Mouse (Mus musculus): ENCODE measurements around the gene Morn4. TPM values are rescaled to one million over a fixed set of nuclear protein-coding genes. Genes with fewer than 3 reads are reported as not detected.
A peak's percentile ranks its signal among the peaks of the same experiment; 100 is the strongest.
"Not testable (repeated sequence)": the region's sequence is repeated elsewhere in the genome, so short reads cannot be mapped to it uniquely, and the experiment has no call there.

The Morn4 gene
- polyA plus RNA-seq, 1 experiment from 2014 or later: 118 TPM

DNA sequence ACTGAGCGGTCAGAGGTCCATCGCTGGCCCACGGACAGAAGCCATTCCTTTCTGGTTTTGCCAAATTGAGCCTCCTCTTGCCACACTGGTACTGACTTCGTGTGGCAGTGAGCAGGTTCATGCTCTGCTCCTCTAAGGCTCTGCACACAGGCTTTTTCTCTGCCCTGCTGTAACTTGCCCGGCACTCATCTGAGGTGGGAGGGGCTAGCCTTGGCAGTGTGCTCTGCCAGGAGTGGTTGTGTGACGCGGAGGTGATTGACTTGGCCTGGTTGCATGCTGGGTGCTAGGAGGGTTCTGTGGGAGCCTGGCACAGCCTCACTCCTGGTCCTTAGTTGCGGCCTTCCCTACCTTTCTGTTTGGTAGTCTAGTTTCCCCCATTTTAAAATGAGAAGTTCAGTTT lies 34.3 kb upstream of the Morn4 start:
- H3K27me3 ChIP-seq: no peaks in the 10 kb centered on the region
- 96% methylated on average over 8 of the region's 8 CpGs for WGBS
- no peak overlapping the region for H3K4me3 ChIP-seq
- H3K36me3 ChIP-seq (ENCODE audit: poor library complexity, severe bottlenecking): peaks cover 81% of the 10 kb centered on the region
- H3K4me2 ChIP-seq: no peak overlapping the region
- ATAC-seq: no peak
- H3K27ac ChIP-seq: no peak overlapping the region
- H3K9ac ChIP-seq: no peak overlapping the region
- no peaks in the 10 kb centered on the region for H3K9me3 ChIP-seq (replicated peaks)
- H3K4me1 ChIP-seq: no peaks in the 10 kb centered on the region

DNA sequence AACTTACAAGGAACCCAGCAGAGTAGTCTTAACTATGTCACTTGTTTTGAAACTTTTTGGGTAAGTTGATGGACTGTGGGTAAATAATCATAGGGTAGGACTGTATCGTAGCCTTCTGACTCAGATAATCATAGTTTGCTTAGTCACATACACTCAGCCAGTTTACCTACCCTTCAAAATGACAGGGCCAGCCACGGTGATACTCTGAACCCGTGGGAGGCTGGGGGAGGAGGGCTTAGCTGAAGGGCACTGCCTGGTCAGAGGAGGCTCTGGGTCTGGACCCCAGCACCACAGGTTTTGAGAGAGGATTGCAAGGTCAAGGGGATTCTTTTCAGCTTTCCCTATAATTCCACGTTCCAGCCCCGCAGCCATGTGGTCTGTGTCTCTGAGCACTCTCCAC lies 32.4 kb upstream of the Morn4 start:
- Histone ChIP-seq H3K9me3 (replicated peaks) (no peaks in the 10 kb centered on the region), H3K27ac (no peak overlapping the region), H3K4me1 (no peaks in the 10 kb centered on the region), H3K27me3 (no peaks in the 10 kb centered on the region), H3K36me3 (ENCODE audit: poor library complexity, severe bottlenecking) (peaks cover 81% of the 10 kb centered on the region), H3K4me2 (no peak overlapping the region), H3K4me3 (no peak overlapping the region), H3K9ac (no peak overlapping the region)
- no peak for ATAC-seq
- 88% methylated on average over 5 of the region's 5 CpGs for WGBS

DNA sequence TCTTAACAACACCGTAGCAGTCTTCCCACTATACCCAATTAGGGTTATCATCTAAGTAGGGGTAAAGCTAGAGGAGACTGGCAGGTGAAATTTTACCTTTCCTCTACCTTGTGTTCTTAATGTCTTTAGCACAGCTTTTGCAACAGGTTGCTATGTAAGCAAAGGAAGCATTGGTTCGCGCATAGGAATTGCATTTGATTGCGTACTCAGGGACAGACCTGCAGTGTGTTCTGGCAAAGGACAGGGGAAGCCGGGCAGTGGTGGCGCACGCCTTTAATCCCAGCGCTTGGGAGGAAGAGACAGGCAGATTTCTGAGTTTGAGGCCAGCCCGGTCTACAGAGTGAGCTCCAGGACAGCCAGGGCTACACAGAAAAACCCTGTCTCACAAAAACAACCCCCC lies 32.0 kb upstream of the Morn4 start:
- WGBS: 92% methylated on average over 9 of the region's 9 CpGs
- Histone ChIP-seq H3K9me3 (replicated peaks) (no peaks in the 10 kb centered on the region), H3K4me1 (no peaks in the 10 kb centered on the region), H3K4me3 (no peak overlapping the region), H3K4me2 (no peak overlapping the region), H3K9ac (no peak overlapping the region), H3K27ac (no peak overlapping the region), H3K27me3 (no peaks in the 10 kb centered on the region), H3K36me3 (ENCODE audit: poor library complexity, severe bottlenecking) (peaks cover 81% of the 10 kb centered on the region)
- ATAC-seq: no peak

DNA sequence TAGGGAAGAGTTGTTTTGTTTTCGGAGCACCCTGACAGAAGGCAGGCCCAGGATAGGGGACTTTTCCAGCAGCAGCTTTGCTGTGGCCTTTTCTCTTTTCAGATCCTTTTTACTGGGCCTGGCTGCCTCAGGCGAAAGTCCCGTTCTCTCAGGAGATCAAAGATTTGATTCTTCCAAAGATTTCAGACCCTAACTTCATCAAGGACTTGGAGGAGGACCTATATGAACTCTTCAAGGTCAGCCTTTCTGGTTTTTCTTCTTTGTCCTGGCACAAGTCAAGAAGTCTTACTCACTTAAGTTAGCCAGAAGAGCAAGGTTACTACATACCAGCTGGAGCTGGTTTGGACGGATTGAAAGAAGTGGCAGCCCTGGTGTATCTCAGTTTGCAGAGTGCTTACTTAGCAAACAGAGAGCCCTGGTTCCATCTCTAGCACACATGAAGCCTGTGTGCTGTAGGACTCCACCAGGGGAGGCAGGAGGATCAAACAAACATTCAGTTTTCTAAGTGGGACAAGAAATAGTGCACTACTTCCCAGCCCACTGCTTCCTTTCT lies 29.7 kb upstream of the Morn4 start:
- peaks cover 68% of the 10 kb centered on the region for H3K36me3 ChIP-seq (ENCODE audit: poor library complexity, severe bottlenecking)

DNA sequence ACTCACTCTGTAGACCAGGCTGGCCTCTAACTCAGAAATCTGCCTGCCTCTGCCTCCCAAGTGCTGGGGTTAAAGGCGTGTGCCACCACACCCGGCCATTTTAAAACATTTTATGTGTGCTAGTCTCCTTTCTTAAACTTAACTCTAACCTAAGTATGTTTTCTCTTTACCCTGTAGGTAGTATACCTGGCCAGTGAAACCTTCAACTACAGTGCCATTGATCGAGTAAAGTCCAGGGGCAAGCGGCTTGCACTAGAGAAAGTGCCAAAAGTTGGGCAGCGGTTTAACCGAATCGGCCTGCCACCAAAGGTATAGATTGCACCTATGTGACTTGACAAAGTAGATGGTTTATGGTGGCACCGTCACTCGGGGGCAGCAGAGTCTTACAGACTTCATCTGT lies 18.5 kb upstream of the Morn4 start:
- no peak overlapping the region for H3K9ac ChIP-seq
- ATAC-seq: no peak
- H3K4me3 ChIP-seq: no peak overlapping the region
- no peaks in the 10 kb centered on the region for H3K27me3 ChIP-seq
- no peak overlapping the region for H3K4me2 ChIP-seq
- WGBS: 94% methylated on average over 9 of the region's 9 CpGs
- no peaks in the 10 kb centered on the region for H3K4me1 ChIP-seq
- H3K9me3 ChIP-seq (replicated peaks): no peaks in the 10 kb centered on the region
- H3K27ac ChIP-seq: no peak overlapping the region
- peaks cover 56% of the 10 kb centered on the region for H3K36me3 ChIP-seq (ENCODE audit: poor library complexity, severe bottlenecking)

More for the DNA sequence above, 29.7 kb upstream of the Morn4 start:
- H3K4me1 ChIP-seq: no peaks in the 10 kb centered on the region
- 89% methylated on average over 4 of the region's 4 CpGs for WGBS
- no peak overlapping the region for H3K4me3 ChIP-seq
- H3K9me3 ChIP-seq (replicated peaks): no peaks in the 10 kb centered on the region
- H3K9ac ChIP-seq: no peak overlapping the region
- H3K27ac ChIP-seq: no peak overlapping the region
- no peaks in the 10 kb centered on the region for H3K27me3 ChIP-seq
- no peak overlapping the region for H3K4me2 ChIP-seq
- no peak for ATAC-seq

DNA sequence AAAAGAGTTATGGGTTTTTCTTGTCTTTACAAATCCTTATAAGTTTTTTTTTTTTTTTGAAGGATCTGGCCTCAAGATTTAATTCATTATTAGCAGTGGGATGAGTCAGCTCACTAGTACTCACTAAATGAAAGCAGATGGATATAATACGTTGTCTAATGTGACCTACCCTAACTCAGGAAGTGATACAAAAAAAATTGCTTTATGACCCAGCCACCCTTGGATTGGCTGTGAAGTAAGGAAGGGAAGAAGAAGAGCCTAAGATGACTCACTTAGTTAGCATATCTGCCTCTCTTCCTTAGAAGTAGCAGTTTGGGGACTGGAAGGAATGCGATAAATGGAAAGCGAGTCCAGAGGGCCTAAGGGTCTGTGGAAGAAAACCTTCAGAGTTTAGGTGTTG lies 13.2 kb upstream of the Morn4 start:
- Histone ChIP-seq H3K4me3 (no peak overlapping the region), H3K4me1 (no peaks in the 10 kb centered on the region), H3K27ac (no peak overlapping the region), H3K9me3 (replicated peaks) (no peaks in the 10 kb centered on the region), H3K9ac (no peak overlapping the region), H3K27me3 (no peaks in the 10 kb centered on the region), H3K4me2 (no peak overlapping the region), H3K36me3 (ENCODE audit: poor library complexity, severe bottlenecking) (peaks cover 35% of the 10 kb centered on the region)
- no peak for ATAC-seq
- WGBS: 96% methylated on average over 3 of the region's 3 CpGs

DNA sequence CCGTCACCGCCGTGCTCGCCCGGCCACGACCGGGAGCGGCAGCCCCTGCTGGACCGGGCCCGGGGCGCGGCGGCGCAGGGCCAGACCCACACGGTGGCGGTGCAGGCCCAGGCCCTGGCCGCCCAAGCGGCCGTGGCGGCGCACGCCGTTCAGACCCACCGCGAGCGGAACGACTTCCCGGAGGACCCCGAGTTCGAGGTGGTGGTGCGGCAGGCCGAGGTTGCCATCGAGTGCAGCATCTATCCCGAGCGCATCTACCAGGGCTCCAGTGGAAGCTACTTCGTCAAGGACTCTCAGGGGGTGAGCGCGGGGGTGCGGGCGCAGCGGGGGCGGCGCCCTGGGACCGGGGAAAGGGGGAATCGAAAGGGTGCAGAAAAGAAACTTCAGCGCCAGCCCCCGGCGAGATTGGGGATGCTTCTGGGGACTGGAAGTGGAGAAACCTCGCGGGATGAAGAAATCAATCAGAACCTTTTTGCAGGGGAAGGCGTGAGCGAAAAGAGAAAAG lies 4.5 kb upstream of the Morn4 start:
- H3K36me3 ChIP-seq (ENCODE audit: poor library complexity, severe bottlenecking): 0 out of 2 replicates have a peak, but pooled peaks cover 8% of the 10 kb centered on the region
- WGBS: under 1% methylated on average over 50 of the region's 52 CpGs
- no peaks in the 10 kb centered on the region for H3K9me3 ChIP-seq (replicated peaks)
- peak overlapping the region; percentile 94 for H3K4me3 ChIP-seq
- H3K4me2 ChIP-seq: peak overlapping the region; percentile 91
- peak overlapping the region; percentile 83 for H3K27ac ChIP-seq
- ATAC-seq: peak; percentile 72
- peak overlapping the region; percentile 94 for H3K9ac ChIP-seq
- no peaks in the 10 kb centered on the region for H3K27me3 ChIP-seq
- H3K4me1 ChIP-seq: peaks cover 33% of the 10 kb centered on the region

DNA sequence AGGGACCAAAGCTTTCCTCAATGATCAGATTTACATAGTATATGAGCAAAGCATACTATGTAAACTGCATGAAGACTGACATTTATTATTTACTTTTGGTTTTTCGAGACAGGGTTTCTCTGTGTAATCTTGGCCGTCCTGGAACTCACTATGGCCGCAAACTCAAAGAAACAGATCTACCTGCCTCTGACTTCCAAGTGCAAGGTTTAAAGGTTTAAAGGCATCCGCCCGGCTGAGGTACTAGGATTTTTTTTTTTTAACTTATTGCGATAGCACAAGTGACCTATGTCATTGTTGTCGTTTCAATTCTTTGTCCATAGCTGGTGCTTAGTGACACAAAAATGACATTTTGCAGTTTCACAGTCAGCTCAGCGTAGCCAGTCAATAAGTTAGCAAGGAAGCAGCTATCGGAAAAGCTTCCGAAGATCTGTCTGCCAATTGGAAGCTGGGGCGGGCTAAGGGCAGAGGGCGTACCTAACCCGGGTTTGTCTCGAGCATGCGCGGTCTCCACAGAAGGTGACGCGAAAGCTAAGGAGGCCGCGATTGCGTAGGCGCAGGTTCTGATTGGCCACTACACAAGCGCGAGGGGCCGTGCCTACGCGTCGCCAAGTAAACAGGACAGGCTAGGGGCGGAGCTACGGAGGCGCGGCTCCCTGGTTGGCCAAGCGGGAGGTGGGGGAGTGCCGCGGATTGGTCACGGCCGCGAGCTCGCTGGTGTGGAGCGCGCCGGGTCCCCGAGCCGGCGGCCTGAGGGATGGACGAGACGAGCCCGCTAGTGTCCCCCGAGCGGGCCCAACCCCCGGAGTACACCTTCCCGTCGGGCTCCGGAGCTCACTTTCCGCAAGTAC lies 3.8 kb upstream of the Morn4 start, which contains the start of gene Pi4k2a:
Gene Pi4k2a (plus strand): TSS at position 723 of the 848 bp plus-strand sequence.
- WGBS: 1% methylated on average over 50 of the region's 55 CpGs
- Histone ChIP-seq H3K27me3 (no peaks in the 10 kb centered on the region), H3K27ac (peak within 1 kb of the TSS; percentile 83), H3K4me1 (peaks cover 37% of the 10 kb centered on the region), H3K9me3 (replicated peaks) (no peaks in the 10 kb centered on the region), H3K36me3 (ENCODE audit: poor library complexity, severe bottlenecking) (0 out of 2 replicates have a peak, but pooled peaks cover 8% of the 10 kb centered on the region), H3K4me3 (peak within 1 kb of the TSS; percentile 94), H3K4me2 (peak within 1 kb of the TSS; percentile 91), H3K9ac (peak within 1 kb of the TSS; percentile 94)
- peak; percentile 99 for ATAC-seq

DNA sequence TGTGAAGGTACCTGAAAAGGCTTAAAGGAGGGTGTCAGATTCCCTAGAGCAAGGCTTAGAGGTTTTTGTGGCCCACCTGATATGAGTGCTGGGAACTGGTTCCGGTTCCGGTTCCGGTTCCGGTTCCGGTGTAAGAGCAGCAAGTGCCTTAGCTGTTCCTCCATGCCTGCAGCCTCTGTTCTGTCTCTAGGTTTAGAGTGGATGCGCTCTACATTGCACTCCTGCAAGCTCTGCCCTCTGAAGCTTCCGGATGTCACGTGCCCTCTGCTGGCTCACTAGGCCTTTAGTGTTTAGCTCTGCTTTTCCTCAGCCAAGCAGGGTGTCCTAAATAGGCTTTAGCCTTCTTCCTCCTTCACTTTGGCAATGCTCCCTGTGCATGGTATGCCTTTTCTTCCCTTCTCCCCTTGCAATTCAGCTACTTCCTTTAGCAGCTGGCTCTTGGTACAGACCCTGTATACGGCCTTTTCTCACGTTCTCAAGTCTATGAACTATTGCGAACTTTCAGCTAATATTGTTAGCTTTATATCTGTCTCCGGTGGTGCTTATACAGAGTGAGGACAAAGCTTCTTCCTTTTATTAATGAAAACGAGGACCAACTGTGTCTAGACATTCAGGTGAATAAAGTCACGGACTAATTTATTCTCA lies 3.1 kb upstream of the Morn4 start:
- peak overlapping the region; percentile 52 for H3K27ac ChIP-seq

DNA sequence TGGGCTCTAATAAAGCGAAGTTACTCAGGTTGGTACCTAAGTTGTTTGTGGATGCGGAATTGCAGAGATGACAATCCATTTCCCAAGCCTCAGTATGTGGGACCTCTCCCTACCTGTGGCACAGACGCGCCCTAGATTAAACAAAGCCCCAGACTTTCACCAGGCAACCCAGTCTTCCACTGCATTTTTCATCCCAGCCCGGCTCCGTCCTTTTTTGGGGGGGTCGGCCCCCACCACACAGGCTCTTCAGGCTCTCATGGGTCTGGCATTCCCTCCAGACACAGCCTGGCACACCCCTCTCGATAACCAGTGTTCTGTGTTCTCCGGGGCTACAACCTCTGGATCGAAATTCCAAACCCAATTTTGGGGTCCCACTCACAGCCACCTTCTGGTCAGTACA lies 467 bp downstream of the Morn4 start:
- Histone ChIP-seq H3K9me3 (replicated peaks) (no peaks in the 10 kb centered on the region), H3K4me2 (peak overlapping the region; percentile 93), H3K9ac (peak overlapping the region; percentile 85), H3K36me3 (ENCODE audit: poor library complexity, severe bottlenecking) (no peaks in the 10 kb centered on the region), H3K27me3 (no peaks in the 10 kb centered on the region), H3K27ac (peak overlapping the region; percentile 53), H3K4me1 (peaks cover 19% of the 10 kb centered on the region), H3K4me3 (peak overlapping the region; percentile 89)
- ATAC-seq: no peak; the same call in 1 of the 2 replicates
- WGBS: 6% methylated on average over 10 of the region's 10 CpGs

More for the DNA sequence above, 3.1 kb upstream of the Morn4 start:
- peak overlapping the region; percentile 40; the same call in 1 of the 2 replicates for H3K9ac ChIP-seq
- H3K36me3 ChIP-seq (ENCODE audit: poor library complexity, severe bottlenecking): 0 out of 2 replicates have a peak, but pooled peaks cover 8% of the 10 kb centered on the region
- peak overlapping the region; percentile 64 for H3K4me2 ChIP-seq
- H3K4me3 ChIP-seq: peak overlapping the region; percentile 94
- no peaks in the 10 kb centered on the region for H3K9me3 ChIP-seq (replicated peaks)
- no peaks in the 10 kb centered on the region for H3K27me3 ChIP-seq
- ATAC-seq: no peak
- peaks cover 37% of the 10 kb centered on the region for H3K4me1 ChIP-seq
- 22% methylated on average over 14 of the region's 14 CpGs for WGBS

DNA sequence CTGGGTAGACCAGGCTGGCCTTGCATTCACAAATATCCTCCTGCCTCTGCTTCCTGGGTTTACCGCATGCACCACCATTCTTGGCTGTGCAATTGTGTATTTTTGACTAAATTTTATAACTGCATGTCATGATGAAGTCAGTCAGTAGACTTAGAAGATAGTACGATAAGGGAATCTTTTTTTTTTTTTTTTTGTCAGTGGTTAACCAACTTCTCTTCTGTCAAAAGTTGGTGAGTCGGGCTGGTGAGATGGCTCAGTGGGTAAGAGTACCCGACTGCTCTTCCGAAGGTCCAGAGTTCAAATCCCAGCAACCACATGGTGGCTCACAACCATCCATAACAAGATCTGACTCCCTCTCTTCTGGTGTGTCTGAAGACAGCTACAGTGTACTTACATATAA lies 4.5 kb downstream of the Morn4 start:
- not testable (repeated sequence) for H3K27ac ChIP-seq; ATAC-seq; H3K4me1 ChIP-seq; H3K9me3 ChIP-seq (replicated peaks); H3K4me2 ChIP-seq; H3K9ac ChIP-seq; H3K27me3 ChIP-seq; H3K4me3 ChIP-seq
- 98% methylated on average over 5 of the region's 5 CpGs for WGBS
- peaks cover 19% of the 10 kb centered on the region for H3K36me3 ChIP-seq (ENCODE audit: poor library complexity, severe bottlenecking)

DNA sequence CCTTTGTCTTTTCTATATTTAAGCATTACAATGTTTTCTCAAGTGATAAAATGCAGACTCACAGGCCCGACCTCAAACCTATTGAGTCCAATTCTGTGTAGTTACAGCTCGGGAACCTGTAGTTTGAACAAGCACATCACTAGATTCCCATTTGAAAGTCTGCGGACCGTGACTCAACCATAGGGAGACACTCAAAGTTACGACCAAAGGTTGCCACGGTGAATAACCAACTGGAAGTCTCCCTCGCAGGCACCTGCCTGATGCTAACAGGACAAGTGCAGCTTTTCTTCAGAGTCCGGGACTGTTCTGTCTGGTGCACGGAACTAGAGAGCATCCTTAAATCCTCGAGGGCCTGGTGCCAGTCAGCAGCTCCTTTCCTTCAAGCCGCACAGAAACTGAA lies 5.7 kb downstream of the Morn4 start:
- no peak for ATAC-seq
- peaks cover 30% of the 10 kb centered on the region for H3K36me3 ChIP-seq (ENCODE audit: poor library complexity, severe bottlenecking)
- peaks cover 2% of the 10 kb centered on the region for H3K4me1 ChIP-seq
- H3K4me3 ChIP-seq: no peak overlapping the region
- H3K9ac ChIP-seq: no peak overlapping the region
- H3K27me3 ChIP-seq: no peaks in the 10 kb centered on the region
- 87% methylated on average over 11 of the region's 11 CpGs for WGBS
- H3K4me2 ChIP-seq: no peak overlapping the region
- no peaks in the 10 kb centered on the region for H3K9me3 ChIP-seq (replicated peaks)
- no peak overlapping the region for H3K27ac ChIP-seq
